Mouse (Mus musculus): ENCODE measurements around the gene Lcn4. TPM values are rescaled to one million over a fixed set of nuclear protein-coding genes. Genes with fewer than 3 reads are reported as not detected.

Gene Lcn4
- polyA plus RNA-seq (2012; rRNA removed): not detected in 2 replicates

DNA sequence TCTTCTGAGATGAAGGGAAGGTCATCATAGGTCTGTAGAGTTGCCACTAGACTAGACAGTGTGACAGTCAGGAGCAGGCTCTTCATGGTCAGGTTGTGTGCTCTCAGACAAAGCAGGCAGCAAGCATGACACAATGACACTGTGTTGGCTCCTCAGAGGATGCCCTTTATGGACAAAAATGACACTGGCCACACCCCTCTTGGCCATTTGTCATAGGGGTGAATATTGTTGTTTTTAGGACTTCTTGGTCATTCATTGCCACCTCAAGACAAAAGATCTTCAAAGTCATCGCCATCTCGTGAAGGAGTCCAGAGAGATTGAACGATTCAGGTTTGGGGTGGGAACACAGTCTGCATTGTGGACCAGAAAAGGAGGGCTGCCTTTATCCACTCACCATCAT is at the start of gene Lcn4:
TSS of gene Lcn4 (minus strand) at position 101 of the 400 bp plus-strand sequence.
- DNase-seq (ENCODE audit: extremely low spot score in 1 of 2, low spot score in 1 of 2): no peak

DNA sequence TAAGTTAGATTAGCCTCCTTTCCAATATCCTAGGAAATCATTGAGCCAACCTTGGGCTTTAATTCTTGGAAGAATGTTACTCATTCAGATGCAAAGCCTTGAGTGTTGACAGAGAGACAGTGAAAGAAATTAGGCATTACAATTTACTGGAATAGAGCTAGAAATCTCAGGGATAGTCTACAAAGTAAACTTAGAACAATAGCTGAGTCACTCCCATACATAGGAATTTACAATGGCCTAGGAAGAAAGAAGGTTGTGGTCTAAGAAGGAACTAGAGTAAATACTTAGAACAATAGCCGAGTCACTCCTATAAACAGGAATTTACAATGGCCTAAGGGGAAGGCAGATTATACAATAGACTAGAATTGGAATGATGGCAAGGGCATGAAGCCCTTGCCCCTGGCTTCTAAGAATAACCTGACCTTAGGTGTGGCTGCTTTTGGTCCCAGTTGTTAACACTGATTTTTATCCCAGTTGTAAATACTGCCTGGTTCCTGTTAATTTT is 15.1 kb upstream of the Lcn4 start:
- DNase-seq (ENCODE audit: extremely low spot score in 1 of 2, low spot score in 1 of 2): no peak

DNA sequence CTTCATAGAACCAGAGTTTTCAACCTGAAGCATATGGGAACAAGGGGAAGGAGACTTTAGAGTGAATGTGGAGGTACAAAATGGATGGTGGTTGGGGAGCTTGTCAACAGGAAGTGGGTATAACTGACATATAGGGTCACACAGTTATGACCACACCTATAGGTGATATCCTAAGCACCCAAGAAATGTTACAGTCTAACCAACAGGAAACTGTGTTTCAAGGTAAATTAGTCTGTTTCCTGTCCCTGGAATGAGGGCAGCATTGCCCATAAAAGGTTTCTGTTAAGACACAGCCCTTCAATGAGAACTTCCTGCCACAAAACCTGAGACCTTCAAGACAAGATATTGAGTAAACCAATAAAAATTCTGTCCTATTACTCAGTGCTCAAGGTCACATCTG is 2.3 kb downstream of the Lcn4 start:
- DNase-seq (ENCODE audit: extremely low spot score in 1 of 2, low spot score in 1 of 2): no peak

DNA sequence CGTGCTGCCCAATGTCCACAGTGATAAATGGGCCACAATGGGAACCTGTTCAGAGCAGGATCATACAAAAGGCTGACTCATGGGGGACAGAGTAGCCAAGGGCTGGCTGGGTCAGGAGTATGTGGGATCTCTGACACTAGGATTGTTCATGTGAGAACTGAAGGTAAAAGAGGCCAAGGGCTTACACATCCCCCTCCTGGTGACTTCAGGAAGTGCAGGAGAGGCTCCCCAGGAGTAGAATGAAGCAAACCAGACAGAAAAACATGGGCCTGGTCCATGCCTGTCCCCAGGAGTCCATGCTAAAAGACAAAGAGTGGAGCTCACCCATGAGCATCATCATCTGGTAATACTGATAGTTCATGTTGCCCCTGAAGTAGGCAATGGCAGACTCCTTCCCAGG is 7.5 kb downstream of the Lcn4 start:
- peak in 1 of 2 experiments; percentile 41 for DNase-seq (ENCODE audit: extremely low spot score in 1 of 2, low spot score in 1 of 2)

DNA sequence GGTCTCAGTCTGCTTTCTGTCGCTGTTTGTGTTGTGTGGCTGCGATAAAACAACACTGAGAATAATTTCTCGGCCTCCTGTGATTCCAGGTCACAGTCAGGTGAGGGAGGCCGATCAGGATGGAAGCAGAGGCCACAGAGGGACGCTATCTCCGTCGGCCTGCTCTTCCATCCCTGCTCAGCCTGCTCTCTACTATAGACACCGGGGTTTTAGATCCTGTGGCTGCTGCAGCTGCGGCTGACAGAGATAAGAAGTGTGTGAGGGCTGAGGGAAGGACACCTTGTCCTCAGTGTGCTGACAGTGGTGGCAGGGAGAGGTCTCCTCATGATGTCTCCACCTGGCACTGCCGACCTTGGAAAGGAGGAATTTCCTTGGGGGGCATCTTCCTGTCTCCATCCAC is 8.0 kb downstream of the Lcn4 start:
- DNase-seq (ENCODE audit: extremely low spot score in 1 of 2, low spot score in 1 of 2): no peak

DNA sequence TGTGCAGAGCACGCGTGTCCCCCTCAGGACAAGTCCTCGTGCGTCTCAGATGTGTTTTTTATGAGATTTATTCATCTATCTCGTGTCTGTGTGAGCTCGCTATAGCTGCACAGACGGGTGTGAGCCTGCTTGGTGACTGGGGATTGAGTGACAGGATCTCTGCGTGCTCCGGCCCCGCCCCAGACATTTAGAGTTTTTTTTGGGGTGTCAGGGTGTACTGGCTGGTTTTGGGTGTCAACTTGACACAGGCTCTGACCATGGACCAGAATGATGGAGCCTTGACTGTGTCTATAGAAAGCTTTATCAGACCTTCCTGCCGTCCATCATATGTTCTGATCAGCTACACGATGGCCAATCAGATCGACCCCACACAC is 8.6 kb downstream of the Lcn4 start:
- no peak for DNase-seq (ENCODE audit: extremely low spot score in 1 of 2, low spot score in 1 of 2)

DNA sequence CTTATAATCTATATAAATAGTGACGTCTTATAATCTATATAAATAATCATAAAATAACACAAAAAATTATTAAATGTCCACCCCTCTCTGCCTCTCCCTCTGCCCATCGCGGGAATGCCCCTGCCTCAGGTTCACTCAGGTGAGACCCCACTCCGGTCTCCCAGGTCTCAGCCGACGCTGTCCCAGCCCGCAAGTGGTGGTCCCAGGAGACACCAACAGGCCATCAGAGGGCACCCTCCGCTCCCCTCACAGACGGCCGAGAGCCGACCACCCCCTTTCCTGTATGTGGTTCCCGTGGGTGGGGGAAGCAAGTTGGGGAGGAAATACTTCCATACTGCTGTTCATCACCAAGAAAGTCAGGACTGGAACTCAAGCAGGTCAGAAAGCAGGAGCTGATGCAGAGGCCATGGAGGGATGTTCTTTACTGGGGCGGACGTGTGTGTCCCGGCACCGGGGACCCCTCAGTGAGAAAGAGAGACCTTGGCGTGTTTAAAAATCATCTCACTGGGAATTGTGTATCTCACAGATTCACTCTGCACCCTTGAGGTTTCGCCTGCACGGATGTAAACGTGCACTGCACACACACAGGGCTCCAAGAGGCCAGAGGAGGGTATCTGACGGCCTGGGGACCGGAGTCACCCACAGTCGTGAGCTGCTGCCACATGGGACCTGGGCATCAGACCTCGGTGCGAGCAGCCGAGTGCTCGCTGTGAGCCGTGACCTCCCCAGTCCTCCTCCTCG is 9.1 kb downstream of the Lcn4 start:
- no peak for DNase-seq (ENCODE audit: extremely low spot score in 1 of 2, low spot score in 1 of 2)

DNA sequence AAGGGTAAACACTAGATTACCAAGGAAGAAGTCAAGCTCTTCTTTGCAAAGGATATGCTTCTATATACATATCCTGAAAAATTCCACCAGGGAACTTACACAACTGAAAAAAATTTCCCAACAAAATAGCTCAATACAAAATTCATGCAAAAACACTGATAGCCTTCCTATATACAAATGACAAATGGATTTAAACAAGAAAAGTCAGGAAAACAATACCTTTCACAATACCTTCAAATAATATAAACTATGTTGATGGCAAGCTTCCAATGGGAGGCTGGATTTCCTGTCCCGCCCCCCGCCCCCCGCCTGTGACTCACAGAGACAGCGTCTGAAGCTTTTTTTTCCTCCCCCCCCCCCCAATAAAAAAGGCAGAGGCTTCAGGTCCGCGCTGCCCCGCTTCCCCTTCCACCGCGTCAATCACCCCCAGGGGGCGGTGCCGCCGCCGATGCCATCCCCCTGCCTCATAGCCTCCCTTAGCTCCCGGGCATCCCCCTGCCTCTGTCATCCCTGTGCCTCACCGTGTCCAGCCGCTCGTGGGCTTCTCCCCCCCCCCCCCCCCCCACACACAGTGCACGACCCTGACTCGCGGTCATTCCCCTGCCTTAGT is 9.8 kb downstream of the Lcn4 start:
- DNase-seq (ENCODE audit: extremely low spot score in 1 of 2, low spot score in 1 of 2): no peak

DNA sequence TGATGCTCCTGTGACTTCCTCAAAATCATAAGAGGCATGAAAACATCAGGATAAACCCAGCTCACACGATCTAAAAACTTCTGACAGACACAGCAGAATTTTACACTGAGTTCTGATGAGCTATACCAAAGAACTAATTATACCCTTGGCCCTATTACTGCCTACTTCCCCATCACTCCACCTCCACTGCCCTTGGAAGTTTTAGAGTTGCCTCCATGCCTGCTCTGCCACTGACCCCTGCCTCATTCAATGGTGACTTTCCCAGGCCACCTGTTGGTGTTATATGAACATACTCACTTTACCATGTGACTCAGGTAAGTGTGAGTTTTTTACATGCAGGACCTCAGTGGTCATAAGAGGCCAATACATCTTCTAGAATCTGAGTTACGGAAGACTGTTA is 13.7 kb downstream of the Lcn4 start:
- DNase-seq (ENCODE audit: extremely low spot score in 1 of 2, low spot score in 1 of 2): no peak

DNA sequence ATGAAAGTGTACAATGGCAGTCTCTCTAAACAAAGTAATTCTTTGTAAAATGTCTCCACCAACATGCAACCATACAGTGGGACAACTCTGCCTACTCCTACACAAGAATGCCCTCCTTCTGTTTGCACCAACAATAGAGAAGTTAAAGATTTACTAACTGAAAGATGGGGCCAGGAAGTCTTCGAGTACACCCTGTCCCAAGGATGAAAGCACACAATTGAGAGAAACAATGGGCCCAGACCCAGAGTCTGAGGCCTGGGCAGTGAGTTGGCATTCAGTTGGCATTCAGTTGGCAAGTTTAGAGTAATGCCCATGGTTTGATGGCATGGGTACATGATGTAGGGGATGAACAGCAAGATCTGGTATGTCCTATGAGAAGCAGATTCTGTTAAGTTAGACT is 16.4 kb downstream of the Lcn4 start:
- no peak for DNase-seq (ENCODE audit: extremely low spot score in 1 of 2, low spot score in 1 of 2)

DNA sequence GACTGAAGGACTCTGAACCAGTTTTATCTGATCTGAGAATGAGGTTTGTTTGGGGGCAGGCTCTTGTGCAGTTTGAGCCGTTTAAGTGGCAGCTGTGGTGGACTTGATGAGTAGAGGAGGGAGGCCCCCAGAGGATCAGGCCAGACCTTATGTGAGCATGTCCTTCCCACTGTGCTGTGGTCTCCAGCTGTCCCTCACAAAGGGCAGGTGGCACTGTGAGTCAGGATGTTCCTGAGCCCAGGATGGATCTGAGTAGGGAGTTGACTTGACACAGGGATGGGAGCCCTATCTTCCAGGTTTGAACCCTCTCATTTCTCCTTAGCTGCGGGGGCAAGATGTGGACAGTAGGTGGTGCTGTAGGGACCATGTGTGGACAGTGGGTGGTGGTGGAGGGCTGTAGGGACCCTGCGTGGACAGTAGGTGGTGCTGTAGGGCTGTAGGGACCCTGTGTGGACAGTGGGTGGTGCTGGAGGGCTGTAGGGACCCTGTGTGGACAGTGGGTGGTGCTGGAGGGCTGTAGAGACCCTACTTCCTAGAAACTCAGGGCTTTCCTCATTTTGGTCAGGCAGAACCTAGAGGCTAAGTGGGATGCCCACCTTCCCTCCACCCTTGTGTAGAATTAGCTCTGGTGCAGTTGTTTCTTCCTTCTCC is 24.3 kb downstream of the Lcn4 start:
- peak in 1 of 2 experiments; percentile 80 for DNase-seq (ENCODE audit: extremely low spot score in 1 of 2, low spot score in 1 of 2)

DNA sequence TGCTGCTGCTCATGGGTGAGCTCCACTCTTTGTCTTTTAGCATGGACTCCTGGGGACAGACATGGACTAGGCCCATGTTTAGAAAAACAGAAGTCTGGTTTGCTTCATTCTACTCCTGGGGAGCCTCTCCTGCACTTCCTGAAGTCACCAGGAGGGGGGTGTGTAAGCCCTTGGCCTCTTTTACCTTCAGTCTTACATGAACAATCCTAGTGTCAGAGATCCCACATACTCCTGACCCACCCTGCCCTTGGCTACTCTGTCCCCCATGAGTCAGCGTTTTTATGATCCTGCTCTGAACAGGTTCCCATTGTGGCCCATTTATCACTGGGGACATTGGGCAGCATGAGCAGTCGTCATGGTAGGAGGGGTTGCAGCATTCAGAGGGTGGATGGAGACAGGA is 27.1 kb downstream of the Lcn4 start:
- no peak for DNase-seq (ENCODE audit: extremely low spot score in 1 of 2, low spot score in 1 of 2)

DNA sequence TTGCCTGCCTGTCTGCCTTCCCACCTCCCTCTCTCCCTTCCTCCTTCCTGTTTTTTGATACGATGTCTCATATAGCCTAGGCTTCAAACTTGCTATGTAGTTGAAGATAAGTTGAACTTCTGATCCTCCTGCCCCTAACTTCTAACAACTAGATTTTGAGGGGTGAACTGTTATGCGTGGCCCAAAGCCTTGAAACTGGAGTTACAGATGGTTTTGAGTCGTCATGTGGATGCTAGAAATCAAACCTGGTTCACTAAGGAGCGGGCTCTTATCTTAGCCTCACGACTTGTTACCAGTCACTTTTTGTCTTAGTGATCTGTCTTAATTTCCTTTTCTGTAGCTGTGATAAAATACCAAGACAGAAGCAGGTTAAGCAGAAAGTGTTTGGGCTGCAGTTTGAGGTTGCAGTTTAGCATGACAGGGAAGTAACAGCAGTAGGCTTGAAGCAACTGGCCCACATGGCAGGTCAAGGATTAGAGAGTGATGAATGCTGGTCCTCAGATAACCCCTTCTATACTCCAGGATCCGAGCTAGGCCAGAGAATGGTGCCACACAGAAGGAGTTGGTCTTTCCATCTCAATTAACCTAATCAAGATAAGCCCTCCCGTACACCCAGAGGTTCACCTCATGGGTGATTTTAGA is 30.0 kb downstream of the Lcn4 start:
- no peak for DNase-seq (ENCODE audit: extremely low spot score in 1 of 2, low spot score in 1 of 2)

DNA sequence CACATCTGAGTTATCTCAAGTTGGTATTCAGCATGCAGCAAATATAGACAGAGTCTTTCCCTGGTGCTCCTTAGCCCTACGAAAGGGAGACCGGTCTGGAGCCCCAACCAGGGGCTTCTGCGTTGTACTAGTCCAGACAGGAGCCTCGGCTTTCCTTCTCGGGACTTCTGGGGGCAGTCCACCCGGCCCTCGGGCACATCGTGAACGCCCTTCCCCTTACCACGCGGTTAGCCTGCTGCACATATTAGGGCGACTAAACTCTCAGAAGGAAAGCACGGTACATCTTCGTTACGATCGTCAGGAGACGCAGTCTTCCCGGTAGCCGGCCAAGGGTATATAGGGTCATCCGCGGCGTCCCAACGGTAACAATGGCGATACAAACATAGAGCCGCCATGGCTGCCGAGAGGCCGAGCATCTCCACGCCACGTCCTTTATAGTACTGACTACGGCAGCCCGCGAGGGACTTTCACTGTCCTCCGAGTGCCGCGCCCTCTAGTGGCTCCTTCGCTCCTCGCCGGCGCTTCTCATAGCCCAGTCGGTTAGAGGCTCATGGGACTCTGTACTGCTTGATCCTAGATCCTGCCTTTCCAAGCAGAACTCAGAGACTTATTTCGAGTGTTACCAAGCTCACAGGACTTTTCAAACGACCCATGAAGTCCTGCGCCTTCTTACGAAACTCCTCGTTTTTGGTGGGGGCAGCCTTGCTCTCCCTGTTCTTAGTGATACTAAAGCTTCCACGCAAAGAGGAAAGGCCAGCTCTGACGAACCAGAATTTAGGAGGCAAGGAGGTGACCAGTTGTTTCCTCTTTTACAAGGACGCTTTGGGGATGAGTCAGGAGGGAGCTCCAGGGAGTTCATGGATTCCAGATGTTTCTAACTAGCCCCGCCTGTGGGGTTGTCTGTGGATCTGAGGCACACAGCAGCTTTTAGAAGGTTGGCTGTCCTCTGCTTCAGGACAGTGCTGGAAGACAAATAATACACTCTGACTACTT is 30.9 kb downstream of the Lcn4 start:
- peak; percentile 90 to 99 for DNase-seq (ENCODE audit: extremely low spot score in 1 of 2, low spot score in 1 of 2)

DNA sequence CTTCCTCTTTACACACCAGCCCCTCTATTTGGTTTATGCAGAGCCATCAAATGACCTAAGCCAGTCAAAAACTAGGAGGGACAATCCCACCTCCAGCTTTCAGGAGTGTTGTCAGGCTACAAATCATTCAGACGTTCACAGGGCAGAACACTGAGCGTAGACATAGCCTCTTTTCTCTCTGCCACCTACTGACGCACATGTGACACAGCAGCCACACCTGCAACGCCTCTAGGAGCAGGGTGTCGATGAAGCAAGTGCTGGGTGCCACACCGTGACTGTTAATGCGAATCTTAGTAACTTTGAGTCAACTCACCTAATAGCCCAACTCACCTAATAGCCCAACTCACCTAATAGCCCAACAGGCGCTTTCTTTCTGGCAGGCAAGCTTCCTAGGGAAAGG is 32.0 kb downstream of the Lcn4 start:
- DNase-seq (ENCODE audit: extremely low spot score in 1 of 2, low spot score in 1 of 2): no peak

DNA sequence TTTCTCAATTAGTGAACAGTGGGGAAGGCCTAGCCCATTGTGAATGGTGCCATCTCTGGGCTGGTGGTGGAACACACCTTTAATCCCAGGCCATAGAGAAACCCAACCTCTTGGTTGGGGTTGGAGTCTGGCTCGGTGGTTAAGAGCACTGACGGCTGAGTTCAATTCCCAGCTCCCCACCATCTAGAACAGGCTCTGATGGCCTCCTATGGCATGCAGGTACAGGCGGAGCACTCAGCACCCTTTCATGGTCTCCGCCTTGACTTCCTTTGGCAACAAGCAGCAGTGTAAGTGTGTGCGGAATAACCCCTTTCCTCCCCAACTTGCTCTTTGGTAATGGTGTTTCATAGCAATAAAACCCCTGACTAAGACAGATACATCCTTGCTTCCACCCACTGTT is 32.5 kb downstream of the Lcn4 start:
- no peak for DNase-seq (ENCODE audit: extremely low spot score in 1 of 2, low spot score in 1 of 2)

DNA sequence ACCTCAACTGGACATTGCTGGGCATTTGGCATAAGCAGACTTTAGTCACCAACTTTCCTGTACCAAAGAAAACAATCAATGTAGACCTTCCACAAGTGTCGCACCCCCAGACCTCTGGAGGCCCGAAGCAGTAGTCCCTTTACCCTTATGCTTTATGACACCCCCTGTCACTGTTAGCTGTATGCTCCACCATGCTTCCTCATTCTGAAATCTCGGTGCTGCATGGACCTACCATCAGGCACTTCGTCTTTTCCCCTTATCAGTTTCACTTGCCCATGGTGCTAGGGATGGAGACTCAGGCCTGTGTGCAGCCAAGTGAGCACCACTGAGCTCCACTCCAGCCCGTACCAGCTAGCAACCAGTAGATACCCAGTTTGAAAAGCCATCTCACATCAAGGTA is 33.0 kb downstream of the Lcn4 start:
- DNase-seq (ENCODE audit: extremely low spot score in 1 of 2, low spot score in 1 of 2): no peak

DNA sequence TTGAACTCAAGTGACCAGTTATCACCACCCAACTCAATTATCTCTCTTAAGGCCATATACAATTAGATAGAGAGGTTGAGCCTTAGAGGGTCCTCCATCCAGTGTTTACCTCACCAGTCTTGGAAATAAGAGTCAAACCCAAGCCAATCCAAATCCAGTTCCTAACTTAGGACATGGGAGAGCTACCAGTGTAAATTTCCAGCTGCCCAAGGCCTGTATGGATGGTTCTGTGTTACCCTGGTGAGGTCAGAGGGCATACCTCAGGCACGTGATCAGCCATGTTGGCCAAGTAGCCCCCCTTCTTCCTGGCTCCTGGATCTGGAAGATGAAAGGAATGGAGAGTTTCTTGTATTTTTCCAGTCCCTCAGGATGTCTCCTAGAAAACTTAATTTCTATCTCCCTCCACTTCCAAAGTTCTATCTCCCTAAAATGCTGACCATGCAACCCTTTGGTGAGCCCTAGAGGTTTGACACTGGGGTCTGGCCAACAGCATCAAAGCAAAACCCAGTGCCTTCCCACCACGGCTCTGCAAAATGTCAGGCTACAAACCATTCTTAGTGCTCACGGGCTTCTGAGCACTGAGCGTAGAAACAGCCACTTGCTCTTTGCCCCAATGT is 33.7 kb downstream of the Lcn4 start:
- no peak for DNase-seq (ENCODE audit: extremely low spot score in 1 of 2, low spot score in 1 of 2)

DNA sequence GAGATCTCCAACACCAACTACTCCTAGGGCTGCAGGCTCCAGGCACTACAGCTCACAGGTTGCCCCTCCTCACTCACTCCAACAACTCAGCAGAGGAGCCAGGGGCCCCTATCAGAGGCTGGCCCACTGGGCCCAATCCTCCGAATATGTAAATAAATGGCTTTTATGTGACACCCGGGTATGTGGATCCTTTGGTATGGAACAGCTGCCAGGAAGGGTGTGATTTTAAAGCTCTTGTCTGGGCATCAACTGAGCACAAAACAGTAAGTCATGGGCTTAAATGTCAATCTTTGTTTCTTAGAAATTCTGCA is 34.8 kb downstream of the Lcn4 start:
- DNase-seq (ENCODE audit: extremely low spot score in 1 of 2, low spot score in 1 of 2): no peak
